Mouse (Mus musculus): Measurements from ENCODE around the gene Cfp. TPM values are rescaled to one million over a fixed set of nuclear protein-coding genes. Genes with fewer than 3 reads are reported as not detected.

Gene Cfp
- 2.8 and 3.2 TPM in 2 replicates for polyA plus RNA-seq (2016; fragmentation: Nextera tagmentation; extraction: Ambion mirVana)

GRCm38 (mm10) chrX:20931364-20931763 lies at the start of gene Cfp:
TSS of gene Cfp (minus strand) at chrX:20931555.
- peaks cover 56% of the 10 kb centered on the region for H3K36me3 ChIP-seq
- WGBS = 100% methylated on average over 1 of the region's 1 CpGs
- no peaks in the 10 kb centered on the region; the same call in 1 of the 2 replicates for H3K9me3 ChIP-seq
- DNase-seq (ENCODE audit: low spot score) = no peak
- H3K27me3 ChIP-seq (ENCODE audit: insufficient read depth, poor library complexity, severe bottlenecking) = no peaks in the 10 kb centered on the region
- H3K4me1 ChIP-seq (replicated peaks) = no peaks in the 10 kb centered on the region
- H3K27ac ChIP-seq = no peak within 1 kb of the TSS
- no peak within 1 kb of the TSS for H3K4me3 ChIP-seq

- H3K36me3 ChIP-seq = peaks cover 7% of the 10 kb centered on the region
- peaks cover 7% of the 10 kb centered on the region; the same call in 1 of the 2 replicates for H3K9me3 ChIP-seq
- H3K27ac ChIP-seq = no peak overlapping the region
- no peak overlapping the region for H3K4me3 ChIP-seq
- no peaks in the 10 kb centered on the region for H3K27me3 ChIP-seq (ENCODE audit: insufficient read depth, poor library complexity, severe bottlenecking)
- DNase-seq (ENCODE audit: low spot score) = no peak
- WGBS = 73% methylated on average over 1 of the region's 1 CpGs
- no peaks in the 10 kb centered on the region for H3K4me1 ChIP-seq (replicated peaks)
These were observed 49.5 kb upstream of the Cfp start for GRCm38 (mm10) chrX:20980901-20981300.

GRCm38 (mm10) chrX:20961477-20962378 lies 30.4 kb upstream of the Cfp start, which contains the start of gene Uxt:
TSS of gene Uxt (minus strand) at chrX:20962017.
- peak; percentile 88 for DNase-seq (ENCODE audit: low spot score)
- Histone ChIP-seq H3K36me3 (peaks cover 23% of the 10 kb centered on the region), H3K27ac (peak within 1 kb of the TSS; percentile 82), H3K9me3 (no peaks in the 10 kb centered on the region), H3K4me3 (peak within 1 kb of the TSS; percentile 57), H3K27me3 (ENCODE audit: insufficient read depth, poor library complexity, severe bottlenecking) (no peaks in the 10 kb centered on the region), H3K4me1 (replicated peaks) (0 out of 2 replicates have a peak, but pooled peaks cover 5% of the 10 kb centered on the region)
- WGBS = 17% methylated on average over 57 of the region's 57 CpGs

DNA sequence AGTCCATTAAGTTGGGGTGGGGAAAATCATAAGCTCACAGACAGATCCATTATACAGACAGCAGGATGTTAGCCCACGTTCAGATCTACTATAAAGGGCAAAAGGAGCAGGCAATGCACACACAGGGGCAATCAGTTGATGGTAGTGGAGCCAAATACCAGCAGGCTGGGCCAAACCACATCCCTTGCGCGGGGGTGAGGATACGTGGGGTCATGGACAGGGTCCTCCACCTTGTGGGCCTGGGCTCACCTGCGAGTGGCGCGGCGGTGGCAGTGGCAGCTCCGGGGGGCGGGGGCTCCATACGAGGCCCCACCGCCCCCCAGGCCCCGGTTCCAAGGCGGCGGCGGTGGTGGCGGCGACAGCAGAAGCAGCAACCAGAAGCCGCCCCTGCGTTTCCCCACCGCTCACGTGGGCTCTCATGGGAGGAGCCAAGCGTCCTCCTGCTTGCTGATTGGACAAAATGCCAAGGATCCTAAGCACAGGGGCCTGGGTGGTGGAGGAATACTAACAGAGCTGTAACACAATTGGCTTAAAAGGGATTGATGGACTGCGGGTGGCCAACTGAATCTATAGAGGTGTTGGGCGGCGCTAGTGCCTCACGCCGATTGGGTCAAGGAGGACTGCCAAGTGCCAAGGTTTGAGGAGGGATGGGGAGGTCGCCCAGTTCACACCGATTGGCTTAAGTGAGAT lies 19.0 kb upstream of the Cfp start, which contains the start of gene Elk1:
Gene Elk1 (minus strand): TSS at position 418 of the 690 bp plus-strand sequence.
- H3K9me3 ChIP-seq = no peaks in the 10 kb centered on the region
- H3K27ac ChIP-seq = peak within 1 kb of the TSS; percentile 87
- peak; percentile 88 for DNase-seq (ENCODE audit: low spot score)
- H3K27me3 ChIP-seq (ENCODE audit: insufficient read depth, poor library complexity, severe bottlenecking) = no peaks in the 10 kb centered on the region
- H3K4me3 ChIP-seq = peak within 1 kb of the TSS; percentile 65
- 17% methylated on average over 30 of the region's 30 CpGs for WGBS
- no peaks in the 10 kb centered on the region for H3K36me3 ChIP-seq
- H3K4me1 ChIP-seq (replicated peaks) = peaks cover 6% of the 10 kb centered on the region

DNA sequence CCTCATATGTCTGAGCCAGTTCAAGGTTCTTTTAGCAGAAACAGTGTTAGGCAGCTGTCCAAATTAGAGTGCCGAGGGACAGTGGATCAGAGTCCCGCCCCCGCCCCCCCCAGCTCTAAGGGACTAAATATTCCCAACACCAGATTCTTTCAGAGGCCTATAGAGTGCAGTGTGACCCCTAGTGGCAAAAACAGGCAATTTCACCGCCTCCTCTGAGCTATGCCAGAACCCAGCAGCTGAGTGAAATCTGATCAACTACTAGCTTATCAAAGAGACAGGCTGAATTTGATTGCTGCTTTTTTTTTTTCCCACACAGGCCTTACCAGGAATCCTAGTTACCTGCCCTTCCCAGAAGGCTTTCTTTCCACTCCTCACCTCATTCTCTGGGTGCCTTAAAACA lies 14.7 kb upstream of the Cfp start:
- WGBS = 22% methylated on average over 4 of the region's 4 CpGs
- no peak overlapping the region for H3K27ac ChIP-seq
- no peak overlapping the region for H3K4me3 ChIP-seq
- peak; percentile 18 for DNase-seq (ENCODE audit: low spot score)
- peaks cover 6% of the 10 kb centered on the region for H3K4me1 ChIP-seq (replicated peaks)
- H3K27me3 ChIP-seq (ENCODE audit: insufficient read depth, poor library complexity, severe bottlenecking) = no peaks in the 10 kb centered on the region
- no peaks in the 10 kb centered on the region for H3K9me3 ChIP-seq
- H3K36me3 ChIP-seq = 0 out of 2 replicates have a peak, but pooled peaks cover 3% of the 10 kb centered on the region

- H3K4me3 ChIP-seq = no peak overlapping the region
These were observed 608 bp upstream of the Cfp start for GRCm38 (mm10) chrX:20931963-20932362.

DNA sequence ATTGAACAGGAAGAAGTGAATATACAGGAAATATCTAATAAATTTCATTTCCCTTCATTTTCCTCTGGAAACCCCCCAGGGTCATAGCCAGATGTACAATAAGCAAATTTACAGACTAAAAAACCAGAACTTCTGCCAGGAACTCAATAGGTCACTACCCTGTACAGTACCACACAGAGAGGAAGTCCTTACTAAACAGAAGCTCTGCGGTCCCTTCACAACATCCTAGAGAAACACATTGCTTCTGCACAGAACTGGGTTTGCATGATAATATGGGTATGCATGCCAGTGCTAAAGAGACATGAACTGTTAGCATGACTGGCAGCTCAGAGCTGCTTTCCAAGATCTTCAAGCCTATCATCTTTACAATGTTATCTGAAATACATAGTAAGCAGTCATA lies 1.5 kb downstream of the Cfp start:
- Histone ChIP-seq H3K27ac (no peak overlapping the region), H3K27me3 (ENCODE audit: insufficient read depth, poor library complexity, severe bottlenecking) (no peaks in the 10 kb centered on the region), H3K4me3 (no peak overlapping the region), H3K9me3 (no peaks in the 10 kb centered on the region; the same call in 1 of the 2 replicates), H3K36me3 (peaks cover 49% of the 10 kb centered on the region), H3K4me1 (replicated peaks) (no peaks in the 10 kb centered on the region)
- 94% methylated on average over 1 of the region's 1 CpGs for WGBS
- DNase-seq (ENCODE audit: low spot score) = no peak

More at GRCm38 (mm10) chrX:20931963-20932362, 608 bp upstream of the Cfp start:
- H3K9me3 ChIP-seq = peaks cover under 1% of the 10 kb centered on the region; the same call in 1 of the 2 replicates
- no peaks in the 10 kb centered on the region for H3K4me1 ChIP-seq (replicated peaks)
- H3K36me3 ChIP-seq = peaks cover 59% of the 10 kb centered on the region
- 77% methylated on average over 1 of the region's 1 CpGs for WGBS
- no peak for DNase-seq (ENCODE audit: low spot score)
- H3K27me3 ChIP-seq (ENCODE audit: insufficient read depth, poor library complexity, severe bottlenecking) = no peaks in the 10 kb centered on the region
- H3K27ac ChIP-seq = no peak overlapping the region

DNA sequence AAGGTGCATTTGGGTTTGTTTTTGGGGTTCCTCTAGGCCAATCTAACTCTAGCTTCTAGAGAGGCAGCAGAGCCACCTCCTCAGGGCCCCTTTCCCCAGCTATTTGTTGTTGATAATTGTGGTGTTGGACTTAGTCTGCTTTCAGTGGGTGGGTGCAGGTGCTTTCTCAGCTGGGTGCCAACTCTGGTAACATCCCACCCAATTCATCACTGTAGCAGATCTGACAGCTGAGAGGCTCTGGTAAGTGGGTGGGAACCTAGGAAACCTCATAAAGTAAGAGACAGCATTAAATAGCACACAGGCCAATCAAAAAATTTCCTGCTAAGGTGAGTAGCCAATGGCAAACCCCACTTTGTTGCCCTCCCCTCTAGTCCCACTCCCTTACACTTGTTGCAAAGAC lies 6.4 kb downstream of the Cfp start:
- Histone ChIP-seq H3K27ac (no peak overlapping the region), H3K27me3 (ENCODE audit: insufficient read depth, poor library complexity, severe bottlenecking) (peaks cover under 1% of the 10 kb centered on the region; the same call in 1 of the 2 replicates), H3K9me3 (peaks cover 8% of the 10 kb centered on the region; the same call in 1 of the 2 replicates), H3K4me3 (no peak overlapping the region), H3K36me3 (peaks cover 29% of the 10 kb centered on the region), H3K4me1 (replicated peaks) (peaks cover 5% of the 10 kb centered on the region; the same call in 1 of the 2 replicates)
- DNase-seq (ENCODE audit: low spot score) = no peak

DNA sequence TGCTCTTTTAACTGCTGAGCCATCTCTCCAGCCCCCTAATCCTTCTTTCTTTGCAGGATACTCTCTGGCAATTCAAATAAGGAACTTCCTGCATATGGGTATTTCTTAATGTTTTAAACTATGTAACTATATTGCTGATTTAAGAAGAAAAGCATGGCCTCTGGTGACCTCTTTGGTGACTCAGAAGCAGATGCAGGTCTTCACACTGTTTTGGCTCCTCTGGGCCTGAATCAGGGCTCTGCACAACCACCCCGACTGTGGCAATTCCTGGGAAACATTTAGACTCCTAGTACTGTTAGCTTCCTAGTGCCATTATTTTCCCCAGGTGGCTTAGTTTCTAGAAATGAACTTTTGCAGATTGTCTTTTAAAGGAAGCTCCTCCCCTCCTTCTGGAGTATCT lies 7.8 kb downstream of the Cfp start:
- peaks cover 8% of the 10 kb centered on the region; the same call in 1 of the 2 replicates for H3K9me3 ChIP-seq
- H3K4me3 ChIP-seq = no peak overlapping the region
- H3K27me3 ChIP-seq (ENCODE audit: insufficient read depth, poor library complexity, severe bottlenecking) = peaks cover 11% of the 10 kb centered on the region; the same call in 1 of the 2 replicates
- no peak for DNase-seq (ENCODE audit: low spot score)
- peaks cover 5% of the 10 kb centered on the region; the same call in 1 of the 2 replicates for H3K4me1 ChIP-seq (replicated peaks)
- no peak overlapping the region for H3K27ac ChIP-seq
- H3K36me3 ChIP-seq = peaks cover 27% of the 10 kb centered on the region
- 79% methylated on average over 1 of the region's 1 CpGs for WGBS

GRCm38 (mm10) chrX:20921366-20921765 lies 10.0 kb downstream of the Cfp start:
- Histone ChIP-seq H3K36me3 (0 out of 2 replicates have a peak, but pooled peaks cover 9% of the 10 kb centered on the region), H3K9me3 (peaks cover 8% of the 10 kb centered on the region; the same call in 1 of the 2 replicates), H3K27ac (no peak overlapping the region), H3K4me3 (peak overlapping the region; percentile 54), H3K27me3 (ENCODE audit: insufficient read depth, poor library complexity, severe bottlenecking) (peaks cover 11% of the 10 kb centered on the region; the same call in 1 of the 2 replicates), H3K4me1 (replicated peaks) (peaks cover 5% of the 10 kb centered on the region; the same call in 1 of the 2 replicates)
- no peak for DNase-seq (ENCODE audit: low spot score)
- WGBS = 39% methylated on average over 5 of the region's 5 CpGs

DNA sequence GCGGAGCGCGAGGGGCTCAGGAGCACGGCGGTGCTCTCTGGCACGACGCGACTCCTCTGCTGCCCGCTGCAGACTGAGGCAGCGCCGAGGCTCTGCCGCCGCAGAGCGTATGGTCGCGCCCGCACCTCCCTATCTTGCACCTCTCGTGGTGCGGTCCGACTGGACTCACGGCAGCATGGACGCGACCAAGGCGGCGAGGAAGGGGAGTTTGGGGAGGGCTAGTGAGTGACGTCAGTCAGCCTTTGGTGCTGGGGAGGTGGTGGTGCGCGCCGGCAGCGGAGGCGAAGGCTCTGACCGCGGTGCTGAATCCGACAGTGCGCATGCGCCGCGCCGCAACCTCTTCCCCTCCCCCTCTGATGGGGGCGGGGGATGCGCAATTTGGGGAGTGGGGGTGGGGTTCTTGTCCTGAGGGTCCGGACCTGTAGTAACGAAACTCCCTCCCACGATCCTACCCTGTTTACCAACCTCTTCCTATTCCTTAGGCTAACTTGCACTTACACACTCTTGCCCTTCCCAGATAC lies 10.5 kb downstream of the Cfp start, which contains the start of gene Syn1:
Gene Syn1 (minus strand): TSS at position 161 of the 521 bp plus-strand sequence.
- H3K4me1 ChIP-seq (replicated peaks) = peaks cover 5% of the 10 kb centered on the region; the same call in 1 of the 2 replicates

More for the DNA sequence above, 10.5 kb downstream of the Cfp start, which contains the start of gene Syn1:
- peaks cover 11% of the 10 kb centered on the region; the same call in 1 of the 2 replicates for H3K27me3 ChIP-seq (ENCODE audit: insufficient read depth, poor library complexity, severe bottlenecking)
- 12% methylated on average over 44 of the region's 44 CpGs for WGBS
- peak; percentile 84 for DNase-seq (ENCODE audit: low spot score)
- H3K4me3 ChIP-seq = peak within 1 kb of the TSS; percentile 54
- peak within 1 kb of the TSS; percentile 79 for H3K27ac ChIP-seq
- H3K36me3 ChIP-seq = 0 out of 2 replicates have a peak, but pooled peaks cover 9% of the 10 kb centered on the region
- peaks cover 8% of the 10 kb centered on the region; the same call in 1 of the 2 replicates for H3K9me3 ChIP-seq

All from hindbrain, embryonic 10.5 days (tissue).